Mouse (Mus musculus) lung, postnatal 10 days (tissue): ENCODE measurements around the gene Coq5.

ENCODE experiments used
- DNase-seq: peaks from one replicate; pipeline ENCODE4 v3.0.0; 2021

The Coq5 gene

DNA sequence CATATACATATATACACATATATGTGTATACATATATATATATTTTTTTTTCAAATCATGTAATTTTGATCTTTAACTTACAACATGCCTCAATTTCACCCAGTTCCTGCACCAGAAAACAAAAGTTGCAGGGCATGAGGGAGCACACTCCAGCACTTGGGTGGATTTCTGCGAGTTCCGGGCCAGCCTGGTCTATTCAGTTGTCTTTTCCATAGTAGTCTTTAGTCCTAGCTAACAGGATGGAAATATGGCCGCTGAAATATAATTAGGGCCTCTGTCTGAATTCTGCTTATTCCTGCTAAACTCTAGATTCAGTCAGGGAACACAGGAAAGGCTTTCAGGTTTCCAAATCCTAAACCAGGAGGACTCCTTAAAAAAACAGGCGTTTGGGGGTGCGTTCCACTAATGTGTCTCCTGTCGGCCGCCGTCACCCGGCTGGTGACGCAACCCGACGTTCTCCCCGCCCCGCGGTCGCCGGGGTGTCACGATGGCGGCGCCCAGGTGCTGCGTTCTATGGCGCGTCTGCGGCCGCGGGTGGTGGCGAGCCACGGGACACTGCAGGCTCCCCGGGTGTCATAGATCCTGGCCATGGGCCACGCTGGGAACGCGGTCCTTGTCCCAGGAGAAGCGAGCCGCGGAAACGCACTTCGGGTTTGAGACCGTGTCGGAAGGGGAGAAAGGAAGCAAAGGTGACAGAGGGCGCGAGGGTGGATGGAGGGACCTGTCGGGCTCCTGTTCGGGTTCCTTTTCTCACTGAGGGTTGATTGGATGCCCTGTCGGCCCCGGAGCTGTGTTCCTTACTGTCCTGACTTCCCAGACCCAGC is at the start of gene Coq5:
Gene Coq5 (plus strand): TSS at position 441 of the 824 bp plus-strand sequence.
- peak; percentile 89 for DNase-seq

- DNase-seq = no peak
These were observed 48.5 kb upstream of the Coq5 start for GRCm38 (mm10) chr5:115230830-115231551.

DNA sequence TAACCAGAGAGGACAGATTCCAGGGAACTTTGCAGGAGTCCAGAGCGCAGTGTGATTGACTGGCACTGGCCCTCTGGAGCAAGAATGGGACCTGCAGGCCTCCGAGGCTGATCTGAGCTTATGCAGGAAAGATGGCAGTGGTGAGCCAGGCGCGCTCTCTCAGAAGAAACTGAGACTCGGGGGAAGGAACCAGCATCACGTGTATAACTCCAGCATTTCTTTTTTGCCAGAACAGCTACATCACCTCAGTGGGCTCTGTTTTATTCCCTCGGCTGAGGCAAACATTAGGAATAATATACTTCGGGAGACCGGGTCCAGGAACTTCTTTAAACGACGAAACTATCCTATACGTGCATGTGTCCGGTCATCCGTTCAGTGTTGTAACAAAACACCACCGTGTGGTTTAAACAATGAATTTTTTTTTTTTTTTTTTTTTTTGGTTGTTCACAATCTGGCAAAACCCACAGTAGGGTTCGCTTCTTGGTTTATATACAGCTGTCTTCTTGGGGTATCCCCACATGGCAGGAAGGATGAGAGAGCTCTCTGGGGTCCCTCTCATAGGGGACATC is 47.8 kb upstream of the Coq5 start:
- no peak for DNase-seq

DNA sequence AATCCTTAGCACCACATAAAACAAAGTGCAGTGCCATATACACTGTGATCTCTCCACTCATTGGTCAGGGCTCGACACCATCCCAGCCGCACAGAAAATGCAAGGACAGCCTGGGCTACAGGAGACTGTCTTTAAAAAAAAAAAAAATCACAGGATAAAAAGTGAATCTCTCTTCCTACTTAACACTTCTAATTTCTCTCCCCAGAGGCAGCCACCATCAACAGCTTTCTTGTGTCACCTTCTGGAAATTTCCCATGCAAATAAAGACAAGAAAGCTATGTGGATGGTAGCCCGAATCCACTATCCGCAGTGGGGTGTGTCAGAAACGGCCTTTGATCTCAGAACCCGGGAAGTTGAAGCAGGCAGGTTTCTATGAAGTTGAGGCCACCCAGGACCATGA is 47.0 kb upstream of the Coq5 start:
- DNase-seq = no peak

GRCm38 (mm10) chr5:115233031-115233780 is 46.3 kb upstream of the Coq5 start:
- no peak for DNase-seq

- no peak for DNase-seq
These were observed 44.9 kb upstream of the Coq5 start for GRCm38 (mm10) chr5:115234519-115234918.

GRCm38 (mm10) chr5:115235323-115235771 is 44.1 kb upstream of the Coq5 start:
- peak; percentile 69 for DNase-seq

- peak; percentile 94 for DNase-seq
These were observed 43.6 kb upstream of the Coq5 start, which contains the start of gene Pop5 for GRCm38 (mm10) chr5:115235786-115236263. Gene Pop5, plus strand, starts transcription at chr5:115235836.

DNA sequence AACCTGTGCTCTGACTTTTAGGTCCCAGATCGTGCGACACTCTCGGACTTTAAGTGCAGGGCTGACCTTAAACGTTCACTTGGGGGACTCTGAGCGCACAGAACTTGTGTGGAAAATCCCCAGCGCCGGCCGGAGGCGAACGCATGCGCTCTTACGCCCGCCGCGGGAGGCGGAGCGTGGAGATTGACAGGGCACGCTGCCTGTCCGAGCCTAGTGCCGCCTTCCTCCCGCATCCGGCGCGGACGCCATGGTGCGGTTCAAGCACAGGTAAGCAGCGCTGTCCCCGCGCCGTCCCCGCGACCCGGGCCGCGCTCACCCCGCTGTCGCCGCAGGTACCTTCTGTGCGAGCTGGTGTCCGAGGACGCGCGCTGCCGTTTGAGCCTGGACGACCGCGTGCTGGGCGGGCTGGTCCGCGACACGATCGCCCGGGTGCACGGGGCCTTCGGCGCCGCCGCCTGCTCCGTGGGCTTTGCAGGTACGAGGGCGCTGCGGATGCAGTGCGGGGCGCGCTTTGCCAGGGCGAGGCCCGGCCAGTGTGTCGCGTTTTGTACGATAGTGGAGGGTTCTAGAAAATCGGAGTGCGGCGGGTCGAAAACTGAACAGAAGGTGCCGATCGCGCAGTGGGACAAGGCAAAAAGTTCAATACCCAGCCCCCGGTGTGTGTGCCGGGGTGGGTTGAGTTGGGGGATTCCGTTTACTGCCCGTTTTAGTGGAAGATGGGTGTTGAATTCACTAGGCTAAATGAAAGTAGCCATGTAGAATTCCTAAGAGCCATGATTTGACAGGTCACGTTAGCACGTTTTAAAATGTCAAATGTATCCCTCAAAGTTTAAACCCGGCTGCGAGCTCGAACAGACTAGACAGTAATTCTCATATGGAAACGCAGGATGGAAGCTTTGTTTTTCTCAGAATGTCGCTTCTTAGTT is 41.4 kb upstream of the Coq5 start:
- peak; percentile 96 for DNase-seq

DNA sequence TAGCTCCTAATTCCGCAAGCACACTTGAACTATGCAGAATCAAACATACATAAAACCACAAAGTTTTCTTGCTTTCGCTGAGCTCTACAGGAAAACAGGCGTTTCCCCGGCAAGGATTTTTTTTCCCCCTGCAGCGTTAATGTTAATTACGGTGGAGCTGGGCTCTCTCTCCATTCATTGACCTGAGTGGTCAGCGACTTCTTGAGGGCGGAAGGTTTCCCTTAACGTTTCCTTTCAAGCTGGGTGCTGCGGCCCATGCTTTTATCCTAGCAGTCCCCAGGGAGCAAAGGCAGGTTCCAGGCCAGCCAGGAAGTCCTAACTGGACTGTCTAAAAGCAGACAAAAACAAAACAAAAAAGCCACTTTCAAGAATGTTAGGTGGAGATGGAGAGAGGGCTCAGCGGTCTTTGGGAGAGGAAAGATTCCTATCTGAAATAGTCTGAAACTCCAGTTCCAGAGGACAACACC is 40.7 kb upstream of the Coq5 start:
- no peak for DNase-seq

DNA sequence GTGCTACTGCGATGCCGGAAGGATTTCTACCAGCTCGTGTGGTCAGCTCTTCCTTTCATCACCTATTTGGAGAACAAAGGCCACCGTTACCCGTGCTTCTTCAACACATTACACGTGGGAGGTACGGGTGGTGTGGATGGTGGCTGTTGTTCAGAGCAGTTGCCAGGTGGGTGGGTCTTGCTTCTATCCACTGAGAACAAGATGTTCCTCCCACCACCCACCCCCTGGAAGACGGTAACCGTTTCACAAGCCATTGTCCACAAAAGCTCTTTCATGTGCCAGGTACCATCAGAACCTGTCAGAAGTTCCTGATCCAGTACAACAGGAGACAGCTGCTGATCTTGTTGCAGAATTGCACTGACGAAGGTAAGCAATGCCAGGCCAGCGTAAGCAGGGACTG is 39.3 kb upstream of the Coq5 start:
- DNase-seq = no peak

- DNase-seq = no peak
These were observed 24.0 kb upstream of the Coq5 start for GRCm38 (mm10) chr5:115255472-115255871.

- no peak for DNase-seq
These were observed 22.4 kb upstream of the Coq5 start for GRCm38 (mm10) chr5:115256909-115257546.

GRCm38 (mm10) chr5:115260356-115260755 is 19.1 kb upstream of the Coq5 start:
- no peak for DNase-seq

DNA sequence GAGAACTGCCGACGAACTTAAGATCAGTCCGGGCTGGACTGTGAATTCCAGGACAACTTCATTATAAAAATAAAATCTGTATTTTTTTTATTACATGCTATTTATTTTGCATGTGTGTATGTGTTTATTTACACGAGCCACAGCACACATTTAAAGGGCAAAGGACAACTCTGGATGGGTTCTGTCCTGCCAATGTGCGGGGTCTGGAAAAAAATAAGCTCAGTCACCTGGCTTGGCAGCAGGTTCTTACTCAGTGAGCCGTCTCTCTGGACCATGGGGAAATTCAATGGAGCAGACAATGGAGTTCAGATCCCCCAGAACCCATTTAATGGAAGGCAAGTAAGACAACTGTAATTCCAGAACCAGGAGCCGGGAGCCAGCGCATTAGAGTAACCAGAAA is 18.3 kb upstream of the Coq5 start:
- no peak for DNase-seq

DNA sequence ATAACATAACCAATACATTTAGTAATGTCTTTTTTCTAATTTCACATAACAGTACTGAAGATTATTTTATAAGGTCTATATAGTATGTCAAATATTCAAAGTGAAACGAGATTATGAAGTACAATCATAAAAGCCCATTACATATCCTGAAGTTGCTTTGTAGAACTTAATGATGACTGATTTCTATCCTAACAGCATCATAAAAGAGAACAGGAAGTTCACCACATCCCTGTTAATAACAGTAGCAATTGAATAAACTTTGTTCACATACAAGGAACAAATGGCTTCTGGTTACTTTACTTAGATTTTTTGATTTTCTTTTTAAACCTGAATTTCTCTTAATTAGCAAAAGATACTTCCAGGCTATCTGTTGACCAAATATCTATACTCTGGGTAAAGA is 17.6 kb upstream of the Coq5 start:
- DNase-seq = no peak

DNA sequence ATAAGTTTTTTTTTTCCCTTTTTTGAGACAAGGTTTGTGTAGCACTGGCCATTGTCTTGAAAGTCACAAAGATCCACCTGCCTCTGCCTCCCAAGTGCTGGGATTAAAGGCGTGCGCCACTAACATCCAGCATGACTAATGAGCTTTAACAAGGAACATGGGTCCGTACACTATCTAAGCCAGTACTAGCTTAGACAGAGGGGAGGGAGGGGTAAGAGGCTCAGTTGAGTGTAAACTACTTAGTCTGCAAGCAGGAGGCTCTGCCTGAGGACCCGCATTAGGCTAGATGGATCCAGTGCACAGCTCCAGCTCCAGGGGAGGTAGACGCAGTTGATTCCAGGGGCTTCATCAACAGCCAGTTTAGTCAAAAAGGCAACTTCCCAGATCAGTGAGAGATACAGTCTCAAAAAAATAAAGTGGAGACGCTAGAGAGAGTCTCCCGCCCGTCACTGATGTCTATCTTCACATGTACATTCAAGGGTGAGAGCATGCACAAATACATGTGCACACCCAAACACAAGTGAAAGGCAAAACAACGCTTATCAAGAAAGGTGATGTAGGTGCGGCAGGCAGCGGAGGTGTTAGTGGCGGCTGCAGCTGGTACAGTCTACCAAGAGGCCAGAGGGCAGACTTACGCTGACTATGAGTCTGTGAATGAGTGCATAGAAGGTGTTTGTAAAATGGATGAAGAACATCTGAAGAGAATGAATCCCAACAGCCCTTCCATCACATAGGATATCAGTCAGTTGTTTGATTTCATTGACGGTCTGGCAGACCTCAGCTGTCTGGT is 16.8 kb upstream of the Coq5 start:
- no peak for DNase-seq

GRCm38 (mm10) chr5:115266340-115266739 is 13.1 kb upstream of the Coq5 start:
- no peak for DNase-seq

DNA sequence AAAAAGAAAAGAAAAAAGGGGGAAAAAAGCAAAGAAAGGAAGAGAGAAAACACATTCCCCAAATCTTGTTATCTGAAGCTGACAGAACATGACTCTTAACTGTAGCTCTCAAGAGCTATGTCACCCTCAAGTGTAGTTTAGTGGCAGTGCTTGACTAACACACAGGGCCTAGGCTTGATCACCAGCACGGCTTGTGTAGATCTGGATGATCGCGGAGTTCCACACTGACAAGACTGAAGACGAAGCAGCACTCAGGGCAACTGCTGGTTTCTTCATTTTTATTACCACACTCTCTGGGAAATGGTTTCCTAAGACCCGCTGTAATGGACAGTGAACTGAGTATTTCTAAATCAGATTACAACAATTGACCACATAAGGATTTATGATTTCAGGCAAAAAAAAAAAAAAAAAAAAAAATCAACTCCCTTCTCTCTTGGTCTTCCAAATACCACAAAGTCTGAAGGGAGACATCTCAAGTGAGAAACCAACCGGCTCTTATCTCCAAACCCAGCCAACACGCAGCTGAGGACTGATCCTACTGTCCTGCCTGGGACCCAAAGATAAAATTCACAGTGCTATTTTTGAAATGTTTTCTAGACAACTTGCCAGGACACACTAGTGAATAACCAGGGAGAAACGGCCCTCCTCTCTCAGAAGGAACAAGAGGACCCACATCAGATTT is 12.5 kb upstream of the Coq5 start:
- DNase-seq = no peak
